Mouse (Mus musculus): ENCODE measurements around the gene Ice2. TPM values are rescaled to one million over a fixed set of nuclear protein-coding genes. Genes with fewer than 3 reads are reported as not detected.

The Ice2 gene
- polyA plus RNA-seq, 2 experiments, result 4.0 to 6.7 TPM

GRCm38 (mm10) chr9:69442471-69443038, 44.8 kb downstream of the Ice2 start:
- Histone ChIP-seq H3K4me2 (ENCODE audit: low read depth) (no peak overlapping the region), H3K27me3 (ENCODE audit: control insufficient read depth, insufficient read depth, low read length) (no peaks in the 10 kb centered on the region), H3K4me3 (ENCODE audit: insufficient read depth in 1 of 2, low read depth in 2 of 2, low read length in 2 of 2) (no peak overlapping the region), H3K4me1 (replicated peaks; ENCODE audit: control insufficient read depth in 2 of 2, insufficient read depth in 2 of 2, low read length in 1 of 2) (peaks cover 0 to 20% of the 10 kb centered on the region in 2 experiments; a peak in 3 of 4 replicates), H3K36me3 (replicated peaks; ENCODE audit: control insufficient read depth, insufficient read depth, low read depth) (no peaks in the 10 kb centered on the region), H3K9ac (replicated peaks) (no peak overlapping the region), H3K27ac (no peak overlapping the region), H3K9me3 (ENCODE audit: control insufficient read depth, low read length) (no peaks in the 10 kb centered on the region)
- no peak for TF ChIP-seq CTCF (IDR thresholded peaks at IDR 0.05; ENCODE audit: low read depth)
- peak; percentile 51; the same call in 1 of the 2 replicates for ATAC-seq (ENCODE audit: insufficient read depth)
- no peak for DNase-seq (ENCODE audit: low read depth in 3 of 3, low spot score in 3 of 3)
- 19% methylated on average over 6 of the region's 6 CpGs for WGBS (ENCODE audit: insufficient replicate concordance)

- no peak for TF ChIP-seq CTCF (IDR thresholded peaks at IDR 0.05; ENCODE audit: low read depth)
- no peak overlapping the region for H3K4me3 ChIP-seq (ENCODE audit: insufficient read depth in 1 of 2, low read depth in 2 of 2, low read length in 2 of 2)
- no peak overlapping the region for H3K27ac ChIP-seq
- no peaks in the 10 kb centered on the region for H3K9me3 ChIP-seq (ENCODE audit: control insufficient read depth, low read length)
- no peaks in the 10 kb centered on the region for H3K36me3 ChIP-seq (replicated peaks; ENCODE audit: control insufficient read depth, insufficient read depth, low read depth)
- H3K27me3 ChIP-seq (ENCODE audit: control insufficient read depth, insufficient read depth, low read length), result no peaks in the 10 kb centered on the region
- no peak overlapping the region for H3K9ac ChIP-seq (replicated peaks)
- ATAC-seq (ENCODE audit: insufficient read depth), result no peak
- peaks cover 0 to 20% of the 10 kb centered on the region in 2 experiments; a peak in 3 of 4 replicates for H3K4me1 ChIP-seq (replicated peaks; ENCODE audit: control insufficient read depth in 2 of 2, insufficient read depth in 2 of 2, low read length in 1 of 2)
- no peak for DNase-seq (ENCODE audit: low read depth in 3 of 3, low spot score in 3 of 3)
- WGBS (ENCODE audit: insufficient replicate concordance), result 38% methylated on average over 3 of the region's 3 CpGs
- no peak overlapping the region for H3K4me2 ChIP-seq (ENCODE audit: low read depth)
These were observed 45.5 kb downstream of the Ice2 start for GRCm38 (mm10) chr9:69443203-69443602.

- no peaks in the 10 kb centered on the region for H3K36me3 ChIP-seq (replicated peaks; ENCODE audit: control insufficient read depth, insufficient read depth, low read depth)
- WGBS (ENCODE audit: insufficient replicate concordance), result 65% methylated on average over 3 of the region's 3 CpGs
- ATAC-seq (ENCODE audit: insufficient read depth) (no peak), DNase-seq (ENCODE audit: low read depth in 3 of 3, low spot score in 3 of 3) (no peak)
- no peak for TF ChIP-seq EP300 (IDR thresholded peaks at IDR 0.05; ENCODE audit: low read depth)
- TF ChIP-seq CTCF (IDR thresholded peaks at IDR 0.05; ENCODE audit: low read depth), result no peak
- H3K27me3 ChIP-seq (ENCODE audit: control insufficient read depth, insufficient read depth, low read length), result no peaks in the 10 kb centered on the region
- no peak overlapping the region for H3K27ac ChIP-seq
- H3K4me3 ChIP-seq (ENCODE audit: insufficient read depth in 1 of 2, low read depth in 2 of 2, low read length in 2 of 2), result no peak overlapping the region
- no peak overlapping the region for H3K4me2 ChIP-seq (ENCODE audit: low read depth)
- H3K9ac ChIP-seq (replicated peaks), result no peak overlapping the region
- H3K4me1 ChIP-seq (replicated peaks; ENCODE audit: control insufficient read depth in 2 of 2, insufficient read depth in 2 of 2, low read length in 1 of 2), result peaks cover 0 to 2% of the 10 kb centered on the region in 2 experiments; a peak in 2 of 4 replicates
- H3K9me3 ChIP-seq (ENCODE audit: control insufficient read depth, low read length), result no peaks in the 10 kb centered on the region
These were observed 51.1 kb downstream of the Ice2 start for GRCm38 (mm10) chr9:69448801-69449200.

GRCm38 (mm10) chr9:69450636-69451035, 52.9 kb downstream of the Ice2 start:
- 76% methylated on average over 9 of the region's 9 CpGs for WGBS (ENCODE audit: insufficient replicate concordance)

GRCm38 (mm10) chr9:69451886-69452810, 54.4 kb downstream of the Ice2 start:
- no peaks in the 10 kb centered on the region for H3K9me3 ChIP-seq (ENCODE audit: control insufficient read depth, low read length)
- H3K27ac ChIP-seq, result no peak overlapping the region
- H3K4me3 ChIP-seq (ENCODE audit: insufficient read depth in 1 of 2, low read depth in 2 of 2, low read length in 2 of 2), result no peak overlapping the region
- H3K4me1 ChIP-seq (replicated peaks; ENCODE audit: control insufficient read depth in 2 of 2, insufficient read depth in 2 of 2, low read length in 1 of 2), result peaks cover 0 to 19% of the 10 kb centered on the region in 2 experiments; a peak in 3 of 4 replicates
- no peaks in the 10 kb centered on the region for H3K36me3 ChIP-seq (replicated peaks; ENCODE audit: control insufficient read depth, insufficient read depth, low read depth)
- TF ChIP-seq CTCF (IDR thresholded peaks at IDR 0.05; ENCODE audit: low read depth), result no peak
- no peak for TF ChIP-seq EP300 (IDR thresholded peaks at IDR 0.05; ENCODE audit: low read depth)
- no peak overlapping the region for H3K9ac ChIP-seq (replicated peaks)
- DNase-seq (ENCODE audit: low read depth in 3 of 3, low spot score in 3 of 3) (no peak), ATAC-seq (ENCODE audit: insufficient read depth) (no peak)
- H3K4me2 ChIP-seq (ENCODE audit: low read depth), result no peak overlapping the region
- no peaks in the 10 kb centered on the region for H3K27me3 ChIP-seq (ENCODE audit: control insufficient read depth, insufficient read depth, low read length)
- WGBS (ENCODE audit: insufficient replicate concordance), result 68% methylated on average over 10 of the region's 10 CpGs

More at GRCm38 (mm10) chr9:69450636-69451035, 52.9 kb downstream of the Ice2 start:
- H3K4me3 ChIP-seq (ENCODE audit: insufficient read depth in 1 of 2, low read depth in 2 of 2, low read length in 2 of 2), result no peak overlapping the region
- ATAC-seq (ENCODE audit: insufficient read depth) (no peak), DNase-seq (ENCODE audit: low read depth in 3 of 3, low spot score in 3 of 3) (no peak)
- no peak overlapping the region for H3K27ac ChIP-seq
- no peaks in the 10 kb centered on the region for H3K9me3 ChIP-seq (ENCODE audit: control insufficient read depth, low read length)
- H3K27me3 ChIP-seq (ENCODE audit: control insufficient read depth, insufficient read depth, low read length), result no peaks in the 10 kb centered on the region
- no peak overlapping the region for H3K4me2 ChIP-seq (ENCODE audit: low read depth)
- TF ChIP-seq EP300 (IDR thresholded peaks at IDR 0.05; ENCODE audit: low read depth) (no peak), CTCF (IDR thresholded peaks at IDR 0.05; ENCODE audit: low read depth) (no peak)
- no peaks in the 10 kb centered on the region for H3K36me3 ChIP-seq (replicated peaks; ENCODE audit: control insufficient read depth, insufficient read depth, low read depth)
- peaks cover 0 to 9% of the 10 kb centered on the region in 2 experiments; a peak in 3 of 4 replicates for H3K4me1 ChIP-seq (replicated peaks; ENCODE audit: control insufficient read depth in 2 of 2, insufficient read depth in 2 of 2, low read length in 1 of 2)
- no peak overlapping the region for H3K9ac ChIP-seq (replicated peaks)

All from liver, embryonic 14.5 days (tissue).